Mouse (Mus musculus) heart, embryonic 11.5 days (tissue): ENCODE data around the gene Gm37240. TPM values are rescaled to one million over a fixed set of nuclear protein-coding genes. Genes with fewer than 3 reads are reported as not detected.

Experiments used
- ATAC-seq: fragments of 200-750 bp; cut with Nextera tagmentation; replicated peaks from 2 replicates; pipeline ENCODE4 v1.8.0; 2017; ENCODE audit warnings: moderate library complexity; ENCODE audit not compliant: insufficient number of reproducible peaks, low FRiP score, low TSS enrichment
- H3K27ac ChIP-seq: fragments of 300-500 bp; sonication (generic); 2 replicates; pipeline ENCODE4 v1.5.1; 2014; ENCODE audit warnings: mild to moderate bottlenecking, low read depth, low read length
- H3K27me3 ChIP-seq: fragments of 300-500 bp; sonication (generic); 2 replicates; pipeline ENCODE4 v1.6.1; 2014; ENCODE audit warnings: mild to moderate bottlenecking, low read length, mixed read lengths; ENCODE audit not compliant: control insufficient read depth, insufficient read depth
- H3K36me3 ChIP-seq: fragments of 300-500 bp; sonication (generic); 2 replicates; pipeline ENCODE4 v1.6.1; 2014; ENCODE audit warnings: mild to moderate bottlenecking, low read length, moderate library complexity, mixed read lengths; ENCODE audit not compliant: control insufficient read depth, insufficient read depth
- H3K4me1 ChIP-seq: fragments of 300-500 bp; sonication (generic); 2 replicates; pipeline ENCODE4 v1.6.1; 2014; ENCODE audit warnings: low read length; ENCODE audit not compliant: control insufficient read depth, insufficient read depth
- H3K4me2 ChIP-seq: fragments of 300-500 bp; sonication (generic); 2 replicates; pipeline ENCODE4 v1.6.1; 2014; ENCODE audit warnings: mild to moderate bottlenecking, moderate library complexity
- H3K4me3 ChIP-seq: fragments of 300-500 bp; sonication (generic); 2 replicates; pipeline ENCODE4 v1.5.1; 2014; ENCODE audit warnings: low read depth, low read length
- H3K9ac ChIP-seq: fragments of 300-500 bp; sonication (generic); 2 replicates; pipeline ENCODE4 v1.6.1; 2014; ENCODE audit warnings: mild to moderate bottlenecking, low read depth, low read length, moderate library complexity
- H3K9me3 ChIP-seq: fragments of 300-500 bp; sonication (generic); replicated peaks from 2 replicates; pipeline ENCODE4 v1.6.1; 2016; ENCODE audit warnings: low read length; ENCODE audit not compliant: control insufficient read depth
- WGBS: fragments of 180-500 bp; shearing (Covaris S2); extraction: QIAGEN DNeasy Blood & Tissue Kit; methylation state at CpG from one replicate; pipeline ENCODE4 v1.1.7; 2014; ENCODE audit not compliant: insufficient replicate concordance; 5-methylcytosine and 5-hydroxymethylcytosine counted together
- polyA plus RNA-seq: library from polyadenylated mRNA; unstranded; fragments of >200 nt; fragmentation: Nextera tagmentation; extraction: Ambion mirVana; gene quantifications from 2 replicates; pipeline ENCODE4 v1.2.1, GENCODE M21; 2014

Gm37240 gene
- polyA plus RNA-seq, 1 experiment from 2014 or later = 4.5 TPM

GRCm38 (mm10) chr3:85391756-85392155, 495.6 kb downstream of the Gm37240 start:
- WGBS = 70% methylated on average over 6 of the region's 6 CpGs
- H3K36me3 ChIP-seq = no peaks in the 10 kb centered on the region
- no peak overlapping the region for H3K4me3 ChIP-seq
- no peaks in the 10 kb centered on the region for H3K4me1 ChIP-seq
- no peak overlapping the region for H3K27ac ChIP-seq
- no peak overlapping the region for H3K9ac ChIP-seq
- H3K27me3 ChIP-seq = no peaks in the 10 kb centered on the region
- H3K9me3 ChIP-seq = no peaks in the 10 kb centered on the region
- no peak overlapping the region for H3K4me2 ChIP-seq
- ATAC-seq = no peak

GRCm38 (mm10) chr3:85391111-85391510, 496.2 kb downstream of the Gm37240 start:
- no peak overlapping the region for H3K27ac ChIP-seq
- H3K4me3 ChIP-seq = no peak overlapping the region
- no peak for ATAC-seq

GRCm38 (mm10) chr3:85385371-85385770, 501.9 kb downstream of the Gm37240 start:
- Histone ChIP-seq H3K4me2 (no peak overlapping the region), H3K4me3 (no peak overlapping the region), H3K4me1 (no peaks in the 10 kb centered on the region), H3K36me3 (no peaks in the 10 kb centered on the region), H3K27ac (no peak overlapping the region), H3K9me3 (no peaks in the 10 kb centered on the region), H3K9ac (no peak overlapping the region), H3K27me3 (no peaks in the 10 kb centered on the region)
- no peak for ATAC-seq

More at GRCm38 (mm10) chr3:85391111-85391510, 496.2 kb downstream of the Gm37240 start:
- no peaks in the 10 kb centered on the region for H3K27me3 ChIP-seq
- H3K36me3 ChIP-seq = no peaks in the 10 kb centered on the region
- no peaks in the 10 kb centered on the region for H3K4me1 ChIP-seq
- no peaks in the 10 kb centered on the region for H3K9me3 ChIP-seq
- WGBS = 70% methylated on average over 2 of the region's 2 CpGs
- no peak overlapping the region for H3K4me2 ChIP-seq
- no peak overlapping the region for H3K9ac ChIP-seq

- H3K36me3 ChIP-seq = no peaks in the 10 kb centered on the region
- H3K9ac ChIP-seq = no peak overlapping the region
- peaks cover 8% of the 10 kb centered on the region for H3K4me1 ChIP-seq
- H3K9me3 ChIP-seq = no peaks in the 10 kb centered on the region
- no peak overlapping the region for H3K4me3 ChIP-seq
- no peak overlapping the region for H3K27ac ChIP-seq
- H3K4me2 ChIP-seq = no peak overlapping the region
- no peak for ATAC-seq
- 74% methylated on average over 3 of the region's 3 CpGs for WGBS
- no peaks in the 10 kb centered on the region for H3K27me3 ChIP-seq
Measured at GRCm38 (mm10) chr3:85383330-85383729, 504.0 kb downstream of the Gm37240 start.

- no peak overlapping the region for H3K27ac ChIP-seq
- H3K4me2 ChIP-seq = peak overlapping the region; percentile 34
- no peak overlapping the region for H3K4me3 ChIP-seq
- H3K4me1 ChIP-seq = peaks cover 12% of the 10 kb centered on the region
- no peak overlapping the region for H3K9ac ChIP-seq
- no peaks in the 10 kb centered on the region for H3K27me3 ChIP-seq
- 49% methylated on average over 16 of the region's 16 CpGs for WGBS
- H3K9me3 ChIP-seq = no peaks in the 10 kb centered on the region
- ATAC-seq = no peak
- no peaks in the 10 kb centered on the region for H3K36me3 ChIP-seq
Measured at GRCm38 (mm10) chr3:85378703-85379395, 508.5 kb downstream of the Gm37240 start.

- Histone ChIP-seq H3K36me3 (no peaks in the 10 kb centered on the region), H3K4me3 (no peak overlapping the region), H3K9me3 (no peaks in the 10 kb centered on the region), H3K4me2 (peak overlapping the region; percentile 3; the same call in 1 of the 2 replicates), H3K4me1 (peaks cover 15% of the 10 kb centered on the region), H3K9ac (no peak overlapping the region), H3K27me3 (no peaks in the 10 kb centered on the region), H3K27ac (peak overlapping the region; percentile 24; the same call in 1 of the 2 replicates)
- ATAC-seq = no peak
- WGBS = 35% methylated on average over 13 of the region's 13 CpGs
Measured at GRCm38 (mm10) chr3:85377946-85378702, 509.2 kb downstream of the Gm37240 start.

- no peak for ATAC-seq
- WGBS = 85% methylated on average over 3 of the region's 3 CpGs
- no peaks in the 10 kb centered on the region for H3K27me3 ChIP-seq
- H3K4me1 ChIP-seq = peaks cover 18% of the 10 kb centered on the region
- no peaks in the 10 kb centered on the region for H3K36me3 ChIP-seq
- H3K4me3 ChIP-seq = no peak overlapping the region
- no peak overlapping the region for H3K27ac ChIP-seq
- H3K9ac ChIP-seq = no peak overlapping the region
- H3K4me2 ChIP-seq = no peak overlapping the region
- no peaks in the 10 kb centered on the region for H3K9me3 ChIP-seq
Measured at GRCm38 (mm10) chr3:85377505-85377904, 509.8 kb downstream of the Gm37240 start.

- Histone ChIP-seq H3K27ac (no peak overlapping the region), H3K27me3 (no peaks in the 10 kb centered on the region), H3K36me3 (no peaks in the 10 kb centered on the region), H3K9me3 (no peaks in the 10 kb centered on the region), H3K4me2 (no peak overlapping the region), H3K4me1 (peaks cover 18% of the 10 kb centered on the region), H3K9ac (no peak overlapping the region), H3K4me3 (no peak overlapping the region)
- 80% methylated on average over 2 of the region's 2 CpGs for WGBS
- no peak for ATAC-seq
Measured at GRCm38 (mm10) chr3:85376541-85376940, 510.8 kb downstream of the Gm37240 start.
